Mouse (Mus musculus) CD4-positive helper T cell, adult 2 months (primary cell): ENCODE results near the gene Rgs3.

Experiments used
- DNase-seq: peaks from one replicate; pipeline ENCODE4 v3.0.0-alpha.2; 2012; ENCODE audit warnings: low read depth, missing footprints, low spot score

Rgs3 gene

GRCm38 (mm10) chr4:62741601-62742000 lies 182.0 kb downstream of the Rgs3 start:
- DNase-seq = no peak

- DNase-seq = no peak
Observed at GRCm38 (mm10) chr4:62742885-62743760, 183.5 kb downstream of the Rgs3 start.

GRCm38 (mm10) chr4:62744534-62744956 lies 184.9 kb downstream of the Rgs3 start:
- DNase-seq = no peak

- DNase-seq = no peak
Observed at GRCm38 (mm10) chr4:62744985-62745638, 185.5 kb downstream of the Rgs3 start.
